Mouse (Mus musculus): ENCODE data around the gene Cib4. TPM values are rescaled to one million over a fixed set of nuclear protein-coding genes. Genes with fewer than 3 reads are reported as not detected.

The Cib4 gene
- polyA plus RNA-seq, 1 experiment from 2014 or later: not detected

DNA sequence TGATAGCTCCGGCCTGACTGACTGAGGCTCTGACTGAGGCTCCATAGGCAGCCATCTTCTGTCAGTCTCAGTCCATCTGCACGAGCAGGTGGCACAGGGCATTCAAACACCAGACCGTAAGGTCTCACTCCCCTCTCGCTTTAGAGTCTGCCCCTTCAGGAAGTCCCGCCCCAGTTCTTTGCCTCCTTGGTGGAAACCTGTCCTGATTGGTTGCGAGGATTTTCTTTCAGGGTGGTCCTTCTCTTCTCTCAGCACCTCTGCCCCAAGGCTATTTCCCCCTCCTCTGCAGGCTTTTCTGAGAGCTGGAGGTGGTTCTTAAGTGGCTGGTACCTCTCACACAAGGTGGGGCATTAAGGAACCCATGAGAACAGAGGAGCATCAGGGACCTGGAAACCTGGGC is 75.2 kb downstream of the Cib4 start:
- H3K4me1 ChIP-seq (replicated peaks; ENCODE audit: control insufficient read depth, insufficient read depth, low read length): no peaks in the 10 kb centered on the region
- no peak overlapping the region for H3K4me3 ChIP-seq (ENCODE audit: low read depth, low read length)
- DNase-seq (ENCODE audit: low spot score) (no peak), ATAC-seq (replicated peaks; ENCODE audit: low FRiP score) (no peak)
- WGBS: 56% methylated on average over 6 of the region's 6 CpGs
- H3K4me2 ChIP-seq: no peak overlapping the region
- H3K36me3 ChIP-seq (ENCODE audit: control insufficient read depth, insufficient read depth, low read length): no peaks in the 10 kb centered on the region
- no peak overlapping the region for H3K27ac ChIP-seq (ENCODE audit: low read depth, low read length)
- no peaks in the 10 kb centered on the region for H3K9me3 ChIP-seq (ENCODE audit: control insufficient read depth, low read length)
- H3K27me3 ChIP-seq (replicated peaks; ENCODE audit: control insufficient read depth, insufficient read depth, low read length): peaks cover 29% of the 10 kb centered on the region
- no peak overlapping the region for H3K9ac ChIP-seq (ENCODE audit: low read depth, low read length)

- ATAC-seq (replicated peaks; ENCODE audit: low FRiP score) (no peak), DNase-seq (ENCODE audit: low spot score) (no peak)
- 40% methylated on average over 9 of the region's 9 CpGs for WGBS
- Histone ChIP-seq H3K9ac (ENCODE audit: low read depth, low read length) (no peak overlapping the region), H3K9me3 (ENCODE audit: control insufficient read depth, low read length) (no peaks in the 10 kb centered on the region), H3K4me3 (ENCODE audit: low read depth, low read length) (no peak overlapping the region), H3K27ac (ENCODE audit: low read depth, low read length) (no peak overlapping the region), H3K27me3 (replicated peaks; ENCODE audit: control insufficient read depth, insufficient read depth, low read length) (peaks cover 46% of the 10 kb centered on the region), H3K36me3 (ENCODE audit: control insufficient read depth, insufficient read depth, low read length) (no peaks in the 10 kb centered on the region), H3K4me2 (peak overlapping the region; percentile 16; the same call in 1 of the 2 replicates), H3K4me1 (replicated peaks; ENCODE audit: control insufficient read depth, insufficient read depth, low read length) (no peaks in the 10 kb centered on the region)
These were observed 79.3 kb downstream of the Cib4 start for GRCm38 (mm10) chr5:30466315-30466714.

DNA sequence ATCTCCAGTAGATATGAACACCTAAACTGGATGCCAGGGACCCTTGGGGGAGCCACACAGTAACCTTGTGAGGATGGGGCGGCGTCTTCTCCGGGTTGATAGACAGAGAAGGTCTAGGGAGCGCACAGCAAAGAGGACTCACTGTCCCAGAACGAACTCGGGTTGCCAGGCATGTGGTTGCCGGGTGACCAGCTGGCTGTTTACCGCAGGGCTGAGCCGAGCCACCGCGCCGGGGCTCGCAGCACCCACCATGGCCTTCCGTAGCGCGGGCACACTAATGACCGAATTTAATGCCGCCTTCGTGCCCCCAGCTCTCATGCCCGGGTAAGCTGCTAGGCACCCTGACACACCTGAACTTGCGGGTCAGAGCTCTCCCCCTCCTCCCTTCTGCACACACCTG is 79.8 kb downstream of the Cib4 start, which contains the start of gene 1700001C02Rik:
TSS of gene 1700001C02Rik (plus strand) at position 187 of the 400 bp plus-strand sequence.
- Histone ChIP-seq H3K4me3 (ENCODE audit: low read depth, low read length) (no peak within 1 kb of the TSS), H3K9ac (ENCODE audit: low read depth, low read length) (no peak within 1 kb of the TSS), H3K4me2 (peak within 1 kb of the TSS; percentile 16; the same call in 1 of the 2 replicates), H3K9me3 (ENCODE audit: control insufficient read depth, low read length) (no peaks in the 10 kb centered on the region), H3K4me1 (replicated peaks; ENCODE audit: control insufficient read depth, insufficient read depth, low read length) (no peaks in the 10 kb centered on the region), H3K27me3 (replicated peaks; ENCODE audit: control insufficient read depth, insufficient read depth, low read length) (peaks cover 49% of the 10 kb centered on the region), H3K36me3 (ENCODE audit: control insufficient read depth, insufficient read depth, low read length) (no peaks in the 10 kb centered on the region), H3K27ac (ENCODE audit: low read depth, low read length) (no peak within 1 kb of the TSS)
- 23% methylated on average over 21 of the region's 21 CpGs for WGBS
- ATAC-seq (replicated peaks; ENCODE audit: low FRiP score) (no peak), DNase-seq (ENCODE audit: low spot score) (no peak)

GRCm38 (mm10) chr5:30461821-30462220 is 83.8 kb downstream of the Cib4 start, which contains the start of gene Otof:
Gene Otof, minus strand, starts transcription at chr5:30461932.
- Histone ChIP-seq H3K9ac (ENCODE audit: low read depth, low read length) (no peak within 1 kb of the TSS), H3K27ac (ENCODE audit: low read depth, low read length) (no peak within 1 kb of the TSS), H3K4me1 (replicated peaks; ENCODE audit: control insufficient read depth, insufficient read depth, low read length) (no peaks in the 10 kb centered on the region), H3K9me3 (ENCODE audit: control insufficient read depth, low read length) (no peaks in the 10 kb centered on the region), H3K27me3 (replicated peaks; ENCODE audit: control insufficient read depth, insufficient read depth, low read length) (peaks cover 38% of the 10 kb centered on the region), H3K4me3 (ENCODE audit: low read depth, low read length) (no peak within 1 kb of the TSS), H3K4me2 (no peak within 1 kb of the TSS), H3K36me3 (ENCODE audit: control insufficient read depth, insufficient read depth, low read length) (no peaks in the 10 kb centered on the region)
- 44% methylated on average over 12 of the region's 12 CpGs for WGBS
- DNase-seq (ENCODE audit: low spot score): no peak
- ATAC-seq (replicated peaks; ENCODE audit: low FRiP score): no peak

DNA sequence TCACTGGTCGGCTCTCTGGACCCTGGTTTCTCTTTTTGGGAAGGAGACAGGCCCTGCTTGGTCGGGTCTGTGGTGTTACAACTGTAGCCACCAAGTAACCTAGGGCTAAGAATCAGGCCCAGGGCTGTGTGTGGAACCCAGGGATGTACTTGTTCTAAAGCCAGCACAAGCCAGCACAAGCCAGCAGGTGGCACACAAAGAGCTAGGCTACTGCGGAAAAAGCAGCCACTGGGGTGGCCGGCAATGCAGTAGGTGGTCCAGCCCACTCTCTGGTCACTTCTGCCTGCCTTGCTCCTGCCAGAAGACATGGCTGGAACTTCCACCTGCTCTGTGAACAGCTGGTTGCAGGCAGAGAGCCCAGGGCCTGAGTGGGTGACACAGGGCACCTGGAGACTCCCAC is 85.5 kb downstream of the Cib4 start:
- 33% methylated on average over 4 of the region's 4 CpGs for WGBS
- no peak for ATAC-seq (replicated peaks; ENCODE audit: low FRiP score)
- Histone ChIP-seq H3K4me3 (ENCODE audit: low read depth, low read length) (no peak overlapping the region), H3K9me3 (ENCODE audit: control insufficient read depth, low read length) (no peaks in the 10 kb centered on the region), H3K4me1 (replicated peaks; ENCODE audit: control insufficient read depth, insufficient read depth, low read length) (no peaks in the 10 kb centered on the region), H3K4me2 (no peak overlapping the region), H3K36me3 (ENCODE audit: control insufficient read depth, insufficient read depth, low read length) (no peaks in the 10 kb centered on the region), H3K9ac (ENCODE audit: low read depth, low read length) (no peak overlapping the region), H3K27me3 (replicated peaks; ENCODE audit: control insufficient read depth, insufficient read depth, low read length) (peaks cover 25% of the 10 kb centered on the region), H3K27ac (ENCODE audit: low read depth, low read length) (no peak overlapping the region)
- no peak for DNase-seq (ENCODE audit: low spot score)

- H3K4me1 ChIP-seq (replicated peaks; ENCODE audit: control insufficient read depth, insufficient read depth, low read length): no peaks in the 10 kb centered on the region
- DNase-seq (ENCODE audit: low spot score) (no peak), ATAC-seq (replicated peaks; ENCODE audit: low FRiP score) (no peak)
- H3K9me3 ChIP-seq (ENCODE audit: control insufficient read depth, low read length): no peaks in the 10 kb centered on the region
- 55% methylated on average over 6 of the region's 6 CpGs for WGBS
- H3K9ac ChIP-seq (ENCODE audit: low read depth, low read length): no peak overlapping the region
- no peak overlapping the region for H3K27ac ChIP-seq (ENCODE audit: low read depth, low read length)
- H3K36me3 ChIP-seq (ENCODE audit: control insufficient read depth, insufficient read depth, low read length): no peaks in the 10 kb centered on the region
- no peak overlapping the region for H3K4me2 ChIP-seq
- H3K4me3 ChIP-seq (ENCODE audit: low read depth, low read length): no peak overlapping the region
- H3K27me3 ChIP-seq (replicated peaks; ENCODE audit: control insufficient read depth, insufficient read depth, low read length): peaks cover 8% of the 10 kb centered on the region
These were observed 89.6 kb downstream of the Cib4 start for GRCm38 (mm10) chr5:30456056-30456455.

GRCm38 (mm10) chr5:30444327-30444895 is 101.2 kb downstream of the Cib4 start:
- Histone ChIP-seq H3K27me3 (replicated peaks; ENCODE audit: control insufficient read depth, insufficient read depth, low read length) (peaks cover 2% of the 10 kb centered on the region; the same call in 1 of the 2 replicates), H3K4me3 (ENCODE audit: low read depth, low read length) (no peak overlapping the region), H3K4me1 (replicated peaks; ENCODE audit: control insufficient read depth, insufficient read depth, low read length) (no peaks in the 10 kb centered on the region), H3K27ac (ENCODE audit: low read depth, low read length) (no peak overlapping the region), H3K9me3 (ENCODE audit: control insufficient read depth, low read length) (no peaks in the 10 kb centered on the region), H3K36me3 (ENCODE audit: control insufficient read depth, insufficient read depth, low read length) (no peaks in the 10 kb centered on the region), H3K9ac (ENCODE audit: low read depth, low read length) (no peak overlapping the region), H3K4me2 (no peak overlapping the region)
- WGBS: 78% methylated on average over 13 of the region's 13 CpGs
- ATAC-seq (replicated peaks; ENCODE audit: low FRiP score): no peak
- DNase-seq (ENCODE audit: low spot score): no peak

GRCm38 (mm10) chr5:30442196-30442595 is 103.4 kb downstream of the Cib4 start:
- H3K36me3 ChIP-seq (ENCODE audit: control insufficient read depth, insufficient read depth, low read length): no peaks in the 10 kb centered on the region
- H3K9ac ChIP-seq (ENCODE audit: low read depth, low read length): no peak overlapping the region
- peaks cover 2% of the 10 kb centered on the region; the same call in 1 of the 2 replicates for H3K27me3 ChIP-seq (replicated peaks; ENCODE audit: control insufficient read depth, insufficient read depth, low read length)
- H3K9me3 ChIP-seq (ENCODE audit: control insufficient read depth, low read length): no peaks in the 10 kb centered on the region
- no peak for ATAC-seq (replicated peaks; ENCODE audit: low FRiP score)
- H3K27ac ChIP-seq (ENCODE audit: low read depth, low read length): no peak overlapping the region
- H3K4me3 ChIP-seq (ENCODE audit: low read depth, low read length): no peak overlapping the region
- no peak for DNase-seq (ENCODE audit: low spot score)
- WGBS: 54% methylated on average over 5 of the region's 5 CpGs
- H3K4me1 ChIP-seq (replicated peaks; ENCODE audit: control insufficient read depth, insufficient read depth, low read length): no peaks in the 10 kb centered on the region
- H3K4me2 ChIP-seq: no peak overlapping the region

DNA sequence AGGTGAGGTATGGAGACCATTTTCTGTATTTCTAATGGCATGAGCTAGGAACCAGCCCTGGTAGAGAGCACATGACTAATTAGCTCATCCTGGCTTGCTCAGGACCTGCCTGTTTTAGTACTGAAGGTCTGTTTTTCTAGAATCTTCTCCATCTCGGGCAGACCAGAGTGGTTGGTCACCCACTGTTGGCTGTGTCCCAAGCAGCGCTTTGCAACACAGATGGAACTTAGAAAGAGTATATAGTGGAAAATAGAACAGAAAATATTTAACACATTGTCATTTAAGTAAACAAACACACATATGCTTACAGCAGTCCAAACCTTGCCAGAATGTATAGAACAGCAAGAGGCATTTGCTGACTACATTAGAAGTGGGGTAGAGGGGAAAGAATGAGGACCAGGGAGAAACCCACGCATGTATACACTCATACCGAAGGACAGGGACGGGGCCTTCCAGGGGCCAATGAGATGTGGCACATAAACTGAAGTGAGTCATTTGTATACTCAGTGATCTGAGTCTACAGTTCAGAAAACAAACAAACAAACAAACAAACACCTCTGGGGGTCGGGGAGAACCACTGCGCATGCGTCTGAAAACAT is 105.2 kb downstream of the Cib4 start:
- no peak overlapping the region for H3K27ac ChIP-seq (ENCODE audit: low read depth, low read length)
- ATAC-seq (replicated peaks; ENCODE audit: low FRiP score): no peak
- no peaks in the 10 kb centered on the region for H3K27me3 ChIP-seq (replicated peaks; ENCODE audit: control insufficient read depth, insufficient read depth, low read length)
- no peak overlapping the region for H3K4me3 ChIP-seq (ENCODE audit: low read depth, low read length)
- no peak overlapping the region for H3K9ac ChIP-seq (ENCODE audit: low read depth, low read length)
- no peak for DNase-seq (ENCODE audit: low spot score)
- H3K4me1 ChIP-seq (replicated peaks; ENCODE audit: control insufficient read depth, insufficient read depth, low read length): no peaks in the 10 kb centered on the region
- no peaks in the 10 kb centered on the region for H3K9me3 ChIP-seq (ENCODE audit: control insufficient read depth, low read length)
- no peaks in the 10 kb centered on the region for H3K36me3 ChIP-seq (ENCODE audit: control insufficient read depth, insufficient read depth, low read length)
- H3K4me2 ChIP-seq: no peak overlapping the region
- WGBS: 86% methylated on average over 8 of the region's 8 CpGs
